Mouse (Mus musculus) megakaryocyte, embryonic 14.5 days (primary cell): Measurements from ENCODE around the gene Rbm7.

Source experiments
- FLI1 ChIP-seq: IDR thresholded peaks from 2 replicates; pipeline ENCODE4 v1.6.1; 2012; ENCODE audit warnings: low read length, inconsistent platforms, mixed read lengths
- GATA1 ChIP-seq: IDR thresholded peaks from 3 replicates; pipeline ENCODE4 v1.6.1; 2012; ENCODE audit warnings: mixed read lengths, low read length, inconsistent platforms, borderline replicate concordance

GRCm38 (mm10) chr9:48480411-48481213 lies 14.5 kb downstream of the Rbm7 start, which contains the start of gene Rexo2:
- TF ChIP-seq GATA1 (no peak), FLI1 (no peak)
